Mouse (Mus musculus): Measurements from ENCODE around the gene Lrriq4. TPM values are rescaled to one million over a fixed set of nuclear protein-coding genes. Genes with fewer than 3 reads are reported as not detected.
A peak's percentile ranks its signal among the peaks of the same experiment; 100 is the strongest.

Gene Lrriq4
- polyA plus RNA-seq, 1 experiment from 2014 or later: not detected

GRCm38 (mm10) chr3:30648466-30648865 lies 4.2 kb downstream of the Lrriq4 start:
- no peak for DNase-seq
- no peak overlapping the region for H3K4me3 ChIP-seq (replicated peaks; ENCODE audit: low read depth, low read length)
- no peak for ATAC-seq (ENCODE audit: low FRiP score, low TSS enrichment)
- peaks cover 12% of the 10 kb centered on the region for H3K27me3 ChIP-seq (ENCODE audit: control insufficient read depth, insufficient read depth, low read length)
- peaks cover 4% of the 10 kb centered on the region; the same call in 1 of the 2 replicates for H3K4me1 ChIP-seq (ENCODE audit: control insufficient read depth, insufficient read depth, low read length)
- H3K27ac ChIP-seq (replicated peaks; ENCODE audit: low read depth, low read length): no peak overlapping the region
- no peak overlapping the region for H3K4me2 ChIP-seq (ENCODE audit: low read length)
- no peak overlapping the region for H3K9ac ChIP-seq (replicated peaks; ENCODE audit: low read length)
- H3K9me3 ChIP-seq (ENCODE audit: control insufficient read depth, low read length): no peaks in the 10 kb centered on the region
- WGBS: 100% methylated on average over 2 of the region's 2 CpGs
- no peaks in the 10 kb centered on the region for H3K36me3 ChIP-seq (ENCODE audit: control insufficient read depth, insufficient read depth, low read length)

GRCm38 (mm10) chr3:30650062-30650841 lies 5.9 kb downstream of the Lrriq4 start:
- H3K27me3 ChIP-seq (ENCODE audit: control insufficient read depth, insufficient read depth, low read length): peaks cover 12% of the 10 kb centered on the region
- peak overlapping the region; percentile 84 for H3K4me2 ChIP-seq (ENCODE audit: low read length)
- H3K4me3 ChIP-seq (replicated peaks; ENCODE audit: low read depth, low read length): peak overlapping the region; percentile 44
- peaks cover 4% of the 10 kb centered on the region; the same call in 1 of the 2 replicates for H3K4me1 ChIP-seq (ENCODE audit: control insufficient read depth, insufficient read depth, low read length)
- H3K9me3 ChIP-seq (ENCODE audit: control insufficient read depth, low read length): no peaks in the 10 kb centered on the region
- WGBS: under 1% methylated on average over 41 of the region's 41 CpGs
- ATAC-seq (ENCODE audit: low FRiP score, low TSS enrichment): peak; percentile 55; the same call in 1 of the 2 replicates
- H3K36me3 ChIP-seq (ENCODE audit: control insufficient read depth, insufficient read depth, low read length): no peaks in the 10 kb centered on the region
- DNase-seq: peak; percentile 69
- peak overlapping the region; percentile 43; the same call in 1 of the 2 replicates for H3K9ac ChIP-seq (replicated peaks; ENCODE audit: low read length)
- no peak overlapping the region for H3K27ac ChIP-seq (replicated peaks; ENCODE audit: low read depth, low read length)

GRCm38 (mm10) chr3:30655937-30656336 lies 11.6 kb downstream of the Lrriq4 start:
- ATAC-seq (ENCODE audit: low FRiP score, low TSS enrichment): no peak
- H3K27me3 ChIP-seq (ENCODE audit: control insufficient read depth, insufficient read depth, low read length): no peaks in the 10 kb centered on the region
- no peak overlapping the region for H3K4me3 ChIP-seq (replicated peaks; ENCODE audit: low read depth, low read length)
- no peak overlapping the region for H3K4me2 ChIP-seq (ENCODE audit: low read length)
- no peak for DNase-seq
- H3K9me3 ChIP-seq (ENCODE audit: control insufficient read depth, low read length): no peaks in the 10 kb centered on the region
- H3K4me1 ChIP-seq (ENCODE audit: control insufficient read depth, insufficient read depth, low read length): no peaks in the 10 kb centered on the region
- H3K9ac ChIP-seq (replicated peaks; ENCODE audit: low read length): no peak overlapping the region
- no peaks in the 10 kb centered on the region for H3K36me3 ChIP-seq (ENCODE audit: control insufficient read depth, insufficient read depth, low read length)
- WGBS: 88% methylated on average over 5 of the region's 5 CpGs
- no peak overlapping the region for H3K27ac ChIP-seq (replicated peaks; ENCODE audit: low read depth, low read length)

GRCm38 (mm10) chr3:30658486-30658885 lies 14.2 kb downstream of the Lrriq4 start:
- H3K27ac ChIP-seq (replicated peaks; ENCODE audit: low read depth, low read length): no peak overlapping the region
- DNase-seq (no peak), ATAC-seq (ENCODE audit: low FRiP score, low TSS enrichment) (no peak)
- no peak overlapping the region for H3K4me3 ChIP-seq (replicated peaks; ENCODE audit: low read depth, low read length)
- no peaks in the 10 kb centered on the region for H3K27me3 ChIP-seq (ENCODE audit: control insufficient read depth, insufficient read depth, low read length)
- H3K9me3 ChIP-seq (ENCODE audit: control insufficient read depth, low read length): no peaks in the 10 kb centered on the region
- H3K4me2 ChIP-seq (ENCODE audit: low read length): no peak overlapping the region
- no peaks in the 10 kb centered on the region for H3K4me1 ChIP-seq (ENCODE audit: control insufficient read depth, insufficient read depth, low read length)
- H3K36me3 ChIP-seq (ENCODE audit: control insufficient read depth, insufficient read depth, low read length): no peaks in the 10 kb centered on the region
- 90% methylated on average over 9 of the region's 9 CpGs for WGBS
- no peak overlapping the region for H3K9ac ChIP-seq (replicated peaks; ENCODE audit: low read length)

- 93% methylated on average over 6 of the region's 6 CpGs for WGBS
- no peak for ATAC-seq (ENCODE audit: low FRiP score, low TSS enrichment)
- no peak overlapping the region for H3K9ac ChIP-seq (replicated peaks; ENCODE audit: low read length)
These were observed 38.9 kb downstream of the Lrriq4 start for GRCm38 (mm10) chr3:30683190-30683589.

GRCm38 (mm10) chr3:30687216-30687615 lies 42.9 kb downstream of the Lrriq4 start:
- H3K4me3 ChIP-seq (replicated peaks; ENCODE audit: low read depth, low read length): no peak overlapping the region
- H3K36me3 ChIP-seq (ENCODE audit: control insufficient read depth, insufficient read depth, low read length): no peaks in the 10 kb centered on the region
- no peak overlapping the region for H3K27ac ChIP-seq (replicated peaks; ENCODE audit: low read depth, low read length)
- no peaks in the 10 kb centered on the region for H3K27me3 ChIP-seq (ENCODE audit: control insufficient read depth, insufficient read depth, low read length)
- H3K4me1 ChIP-seq (ENCODE audit: control insufficient read depth, insufficient read depth, low read length): no peaks in the 10 kb centered on the region
- ATAC-seq (ENCODE audit: low FRiP score, low TSS enrichment): no peak
- WGBS: 84% methylated on average over 3 of the region's 3 CpGs
- no peak for DNase-seq
- H3K9ac ChIP-seq (replicated peaks; ENCODE audit: low read length): no peak overlapping the region
- H3K4me2 ChIP-seq (ENCODE audit: low read length): no peak overlapping the region
- no peaks in the 10 kb centered on the region for H3K9me3 ChIP-seq (ENCODE audit: control insufficient read depth, low read length)

More at GRCm38 (mm10) chr3:30683190-30683589, 38.9 kb downstream of the Lrriq4 start:
- Histone ChIP-seq H3K9me3 (ENCODE audit: control insufficient read depth, low read length) (no peaks in the 10 kb centered on the region), H3K4me1 (ENCODE audit: control insufficient read depth, insufficient read depth, low read length) (no peaks in the 10 kb centered on the region), H3K36me3 (ENCODE audit: control insufficient read depth, insufficient read depth, low read length) (no peaks in the 10 kb centered on the region), H3K4me3 (replicated peaks; ENCODE audit: low read depth, low read length) (no peak overlapping the region), H3K27me3 (ENCODE audit: control insufficient read depth, insufficient read depth, low read length) (no peaks in the 10 kb centered on the region), H3K27ac (replicated peaks; ENCODE audit: low read depth, low read length) (no peak overlapping the region), H3K4me2 (ENCODE audit: low read length) (no peak overlapping the region)
- no peak for DNase-seq

- no peak overlapping the region for H3K9ac ChIP-seq (replicated peaks; ENCODE audit: low read length)
- H3K27me3 ChIP-seq (ENCODE audit: control insufficient read depth, insufficient read depth, low read length): no peaks in the 10 kb centered on the region
- no peaks in the 10 kb centered on the region for H3K9me3 ChIP-seq (ENCODE audit: control insufficient read depth, low read length)
- 77% methylated on average over 7 of the region's 7 CpGs for WGBS
- no peaks in the 10 kb centered on the region for H3K4me1 ChIP-seq (ENCODE audit: control insufficient read depth, insufficient read depth, low read length)
- no peak for ATAC-seq (ENCODE audit: low FRiP score, low TSS enrichment)
- no peak overlapping the region for H3K4me3 ChIP-seq (replicated peaks; ENCODE audit: low read depth, low read length)
- no peak for DNase-seq
- H3K36me3 ChIP-seq (ENCODE audit: control insufficient read depth, insufficient read depth, low read length): no peaks in the 10 kb centered on the region
- no peak overlapping the region for H3K27ac ChIP-seq (replicated peaks; ENCODE audit: low read depth, low read length)
- no peak overlapping the region for H3K4me2 ChIP-seq (ENCODE audit: low read length)
These were observed 46.7 kb downstream of the Lrriq4 start for GRCm38 (mm10) chr3:30690976-30691375.

GRCm38 (mm10) chr3:30695661-30696060 lies 51.4 kb downstream of the Lrriq4 start:
- Histone ChIP-seq H3K27ac (replicated peaks; ENCODE audit: low read depth, low read length) (no peak overlapping the region), H3K36me3 (ENCODE audit: control insufficient read depth, insufficient read depth, low read length) (no peaks in the 10 kb centered on the region), H3K9me3 (ENCODE audit: control insufficient read depth, low read length) (no peaks in the 10 kb centered on the region), H3K9ac (replicated peaks; ENCODE audit: low read length) (no peak overlapping the region), H3K4me1 (ENCODE audit: control insufficient read depth, insufficient read depth, low read length) (no peaks in the 10 kb centered on the region), H3K27me3 (ENCODE audit: control insufficient read depth, insufficient read depth, low read length) (no peaks in the 10 kb centered on the region), H3K4me2 (ENCODE audit: low read length) (no peak overlapping the region), H3K4me3 (replicated peaks; ENCODE audit: low read depth, low read length) (no peak overlapping the region)
- WGBS: 91% methylated on average over 2 of the region's 2 CpGs
- DNase-seq: no peak
- no peak for ATAC-seq (ENCODE audit: low FRiP score, low TSS enrichment)

GRCm38 (mm10) chr3:30696346-30696745 lies 52.0 kb downstream of the Lrriq4 start:
- 18% methylated on average over 2 of the region's 2 CpGs for WGBS
- no peak overlapping the region for H3K27ac ChIP-seq (replicated peaks; ENCODE audit: low read depth, low read length)
- no peak overlapping the region for H3K4me2 ChIP-seq (ENCODE audit: low read length)
- no peaks in the 10 kb centered on the region for H3K36me3 ChIP-seq (ENCODE audit: control insufficient read depth, insufficient read depth, low read length)
- no peaks in the 10 kb centered on the region for H3K9me3 ChIP-seq (ENCODE audit: control insufficient read depth, low read length)
- no peaks in the 10 kb centered on the region for H3K4me1 ChIP-seq (ENCODE audit: control insufficient read depth, insufficient read depth, low read length)
- no peak for ATAC-seq (ENCODE audit: low FRiP score, low TSS enrichment)
- no peak overlapping the region for H3K9ac ChIP-seq (replicated peaks; ENCODE audit: low read length)
- peak; percentile 75 for DNase-seq
- H3K4me3 ChIP-seq (replicated peaks; ENCODE audit: low read depth, low read length): no peak overlapping the region
- no peaks in the 10 kb centered on the region for H3K27me3 ChIP-seq (ENCODE audit: control insufficient read depth, insufficient read depth, low read length)
